Mouse (Mus musculus): ENCODE measurements at regions not wholly inside any gene's neighbourhood (a gene's known extent, or its start where the extent isn't known, plus 50 kb on each side); places are given as distances from the start of the nearest gene placed in this dataset.

DNA sequence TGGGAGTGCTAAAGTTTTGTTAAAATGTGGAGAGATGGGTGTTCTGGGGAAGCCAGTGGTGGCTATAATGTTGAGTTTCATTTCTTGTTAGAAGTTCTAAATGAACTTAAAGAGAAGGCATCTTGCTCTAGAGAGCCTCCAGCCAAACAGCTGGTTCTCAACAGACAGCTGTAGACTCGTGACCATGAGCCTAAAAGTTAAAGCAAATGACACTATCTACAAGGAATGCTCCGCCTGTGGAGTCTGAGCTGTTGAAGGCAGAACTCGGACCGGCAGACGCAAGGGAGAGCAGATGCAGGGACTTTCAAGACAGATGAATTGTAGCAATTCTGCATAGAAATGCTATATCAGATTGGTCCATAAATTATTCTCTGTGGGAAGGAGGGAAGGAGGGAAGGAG lies 114.1 kb upstream of the Fn1 start:
- peak; percentile 14 to 26 for DNase-seq (ENCODE audit: low spot score in 2 of 2)

DNA sequence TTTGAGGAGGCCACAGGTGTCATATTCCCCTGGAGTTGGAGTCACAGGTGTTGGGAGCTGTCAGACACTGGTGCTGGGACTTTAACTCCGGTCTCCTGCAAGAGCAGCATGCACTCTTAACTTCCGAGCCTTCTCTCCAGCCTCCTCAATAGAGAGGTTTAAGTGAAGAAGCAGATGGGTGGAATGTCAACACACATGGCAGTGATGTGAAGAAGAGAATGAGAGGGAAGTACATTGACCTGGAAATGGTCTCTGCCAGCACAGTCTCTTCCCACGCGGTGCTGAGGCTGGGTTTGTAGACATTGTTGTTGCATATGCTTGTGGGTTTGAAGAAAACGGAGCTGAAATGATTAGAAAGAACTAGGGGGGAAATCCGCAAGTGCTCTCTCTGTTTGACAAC lies 112.0 kb upstream of the Fn1 start:
- no peak for DNase-seq (ENCODE audit: low spot score in 2 of 2)

DNA sequence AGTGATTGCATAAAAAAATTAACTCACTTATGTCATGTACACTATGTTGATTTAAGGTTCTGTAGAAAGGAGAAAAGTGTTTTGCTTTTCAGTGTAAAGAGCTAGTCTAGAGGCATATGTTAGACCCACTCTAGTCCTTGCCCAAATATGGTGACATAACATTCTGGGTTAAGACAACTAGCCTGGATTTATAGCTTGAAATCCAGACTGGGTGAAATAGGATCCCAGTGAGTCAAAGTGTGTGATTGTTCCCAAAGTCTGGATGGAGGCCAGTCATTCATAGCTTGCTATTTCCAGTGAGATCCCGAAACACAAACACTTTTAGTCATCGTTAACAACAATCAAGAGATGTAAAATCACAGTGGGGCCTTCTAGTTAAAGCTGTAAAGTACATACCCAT lies 110.5 kb upstream of the Fn1 start:
- DNase-seq (ENCODE audit: low spot score in 2 of 2): no peak

DNA sequence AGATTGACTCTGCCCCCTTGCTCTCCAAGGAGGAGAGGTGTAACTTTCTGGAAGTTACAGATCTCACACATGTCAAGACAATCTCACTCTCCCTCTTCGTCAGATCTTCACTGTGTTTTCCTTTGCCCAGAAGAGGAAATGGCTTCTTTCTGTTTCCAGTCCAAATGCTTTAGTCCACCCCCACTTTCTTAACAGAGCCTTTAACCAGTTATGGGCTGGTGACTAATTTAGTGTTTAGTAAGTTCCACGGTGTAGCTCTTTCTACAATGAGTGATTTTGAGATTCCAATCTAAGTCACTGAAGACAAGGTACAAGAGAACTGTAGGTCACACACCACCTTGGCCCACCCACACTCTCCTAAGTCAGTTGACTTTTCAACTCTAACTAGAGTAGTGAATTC lies 107.3 kb upstream of the Fn1 start:
- DNase-seq (ENCODE audit: low spot score in 2 of 2): no peak

DNA sequence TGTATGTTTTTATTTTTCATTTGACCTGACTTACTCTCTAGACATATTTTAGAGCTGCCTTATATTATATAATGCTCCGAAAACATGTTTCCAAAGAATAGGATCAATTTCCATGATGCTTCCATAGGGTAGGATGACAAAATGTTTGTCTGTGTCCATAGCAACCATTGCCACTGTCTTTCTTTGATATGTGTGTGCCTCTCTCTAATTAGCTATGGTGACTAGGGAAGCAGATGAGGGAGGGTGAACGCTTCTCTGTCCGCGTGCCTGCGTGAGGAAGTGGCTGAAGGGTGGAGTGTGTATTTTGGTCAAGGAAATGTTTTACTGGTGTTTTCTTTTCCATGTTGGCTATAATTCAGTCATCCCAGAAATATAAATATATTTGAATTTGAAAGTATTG lies 104.2 kb upstream of the Fn1 start:
- no peak for DNase-seq (ENCODE audit: low spot score in 2 of 2)

DNA sequence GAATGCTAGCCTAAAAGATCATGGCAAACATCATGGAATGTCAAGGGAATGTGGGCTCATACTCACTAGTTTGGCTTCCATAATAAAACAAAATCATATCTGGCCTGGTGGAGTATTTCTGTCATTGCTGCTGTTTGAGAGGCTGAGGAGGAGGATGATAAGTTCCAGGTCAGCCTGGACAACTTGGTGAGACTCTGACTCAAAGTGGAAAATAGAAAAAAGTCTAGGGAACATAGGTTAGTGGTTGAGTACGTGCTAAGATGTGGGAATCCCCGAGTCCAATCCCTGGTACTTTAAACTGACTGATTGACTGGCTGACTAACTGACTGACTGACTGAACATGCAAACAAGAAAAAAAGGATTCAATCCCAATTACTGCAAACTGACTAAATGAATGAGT lies 103.2 kb upstream of the Fn1 start:
- no peak for DNase-seq (ENCODE audit: low spot score in 2 of 2)

DNA sequence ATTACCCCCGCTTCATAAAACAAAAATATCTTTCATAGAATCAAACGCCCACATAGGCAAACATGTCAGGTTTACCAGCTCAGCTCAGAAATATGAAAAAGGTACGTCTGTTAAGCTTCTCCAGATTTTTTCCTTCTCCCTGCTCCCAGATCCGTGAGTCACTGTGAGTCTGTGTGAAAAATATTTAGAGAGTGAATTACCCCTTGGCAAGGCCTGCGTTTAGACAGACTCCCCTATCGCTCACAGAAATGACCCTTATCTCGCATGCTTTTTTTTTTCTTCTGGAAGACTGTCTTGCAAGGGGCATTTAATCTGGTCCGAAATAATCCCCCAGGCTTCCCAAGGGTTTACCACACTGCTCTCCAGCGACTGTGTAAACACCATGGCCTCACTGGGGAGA lies 102.4 kb upstream of the Fn1 start:
- no peak for DNase-seq (ENCODE audit: low spot score in 2 of 2)

DNA sequence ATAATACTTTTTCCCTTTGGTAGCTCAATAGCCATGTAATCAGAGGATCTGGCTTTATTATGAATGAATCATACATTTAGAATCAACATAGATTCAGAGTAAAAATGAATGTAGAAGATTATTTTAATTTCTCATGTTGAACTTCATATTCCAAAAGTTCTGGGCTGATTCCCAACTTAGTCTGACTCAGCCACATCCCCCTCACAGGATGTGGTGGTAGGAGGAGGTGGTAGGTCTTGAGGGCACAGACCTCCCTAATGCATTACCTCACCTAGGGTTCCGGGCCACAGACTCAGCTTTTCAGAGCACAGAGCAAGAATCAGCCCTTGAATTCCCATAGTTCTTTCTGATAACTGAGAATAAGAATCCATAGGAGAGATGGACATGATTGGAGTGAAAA lies 99.4 kb upstream of the Fn1 start:
- no peak for DNase-seq (ENCODE audit: low spot score in 2 of 2)

DNA sequence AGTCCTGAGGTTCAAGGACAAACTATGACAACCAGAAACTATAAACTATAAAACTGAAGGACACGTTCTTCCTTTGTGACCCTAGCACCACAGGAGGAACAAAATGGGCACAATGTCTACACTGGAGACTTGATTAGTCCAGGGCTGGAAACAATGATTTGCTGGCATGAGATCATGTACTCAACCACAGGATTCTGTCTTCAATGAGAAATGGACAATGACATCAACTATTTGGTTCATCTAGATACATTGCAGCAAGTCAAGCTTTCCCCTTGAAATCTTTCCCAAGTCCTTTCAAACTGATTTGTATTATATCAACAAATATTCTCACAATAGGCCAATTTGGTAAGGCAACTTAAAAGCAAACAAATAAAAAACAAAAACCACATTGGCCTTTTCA lies 98.6 kb upstream of the Fn1 start:
- DNase-seq (ENCODE audit: low spot score in 2 of 2): no peak

DNA sequence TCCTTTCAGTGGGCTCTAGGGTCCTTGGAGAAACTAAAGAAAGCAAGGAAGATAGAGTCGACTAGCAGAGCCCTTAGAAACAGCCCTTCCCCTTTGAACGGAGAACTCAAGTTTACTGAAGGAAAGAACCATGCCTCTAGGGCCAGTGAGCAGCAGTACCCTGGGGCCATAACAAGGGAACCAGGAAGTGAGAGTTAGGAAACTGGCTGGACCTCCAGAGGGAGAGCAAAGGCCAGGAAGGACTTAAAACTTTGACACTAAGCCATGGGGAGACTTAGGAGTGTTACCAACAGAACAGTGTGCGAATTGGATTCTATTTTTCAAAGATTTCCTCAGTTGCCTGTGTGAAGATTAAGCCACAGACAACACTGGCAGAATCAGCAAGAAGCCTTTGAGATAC lies 82.6 kb upstream of the Fn1 start:
- DNase-seq (ENCODE audit: low spot score in 2 of 2): no peak

DNA sequence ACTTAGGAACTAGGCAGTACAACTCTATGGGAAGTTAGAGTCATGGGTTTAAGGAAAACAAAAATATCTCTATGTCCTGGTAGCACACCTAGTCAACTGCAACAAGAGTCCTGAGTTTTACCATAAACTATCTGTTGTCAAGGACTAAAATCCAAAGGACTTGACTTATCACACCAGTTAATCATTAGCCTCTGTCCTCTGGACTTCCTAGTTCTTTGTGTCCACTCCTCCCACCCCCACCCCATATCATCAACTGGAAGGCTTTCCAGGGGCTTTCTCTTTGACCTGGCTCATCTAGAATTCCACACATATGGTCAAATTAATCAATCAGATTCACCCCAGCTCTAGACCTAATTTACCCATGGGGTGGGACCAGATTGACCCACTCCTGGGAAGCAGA lies 78.6 kb upstream of the Fn1 start:
- no peak for DNase-seq (ENCODE audit: low spot score in 2 of 2)

DNA sequence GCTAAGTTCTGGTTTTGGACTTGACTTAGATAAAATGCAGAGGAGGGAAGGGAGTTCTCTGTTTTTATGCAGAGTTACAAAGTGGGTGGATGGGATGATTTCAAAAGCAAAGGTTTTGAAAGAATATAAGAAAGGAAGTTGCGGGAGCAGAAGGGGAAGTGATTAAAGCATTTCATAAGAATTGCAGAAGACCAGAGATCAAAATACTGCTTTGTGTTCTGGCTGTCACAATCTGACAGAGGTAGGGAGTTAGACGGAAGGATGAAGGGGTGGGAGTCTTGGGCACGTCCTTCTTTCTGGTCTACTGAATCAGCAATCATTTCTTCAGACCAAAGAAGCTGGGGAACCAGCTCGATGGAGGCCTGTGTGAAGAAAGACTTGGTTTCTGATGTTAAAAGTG lies 78.0 kb upstream of the Fn1 start:
- no peak for DNase-seq (ENCODE audit: low spot score in 2 of 2)

DNA sequence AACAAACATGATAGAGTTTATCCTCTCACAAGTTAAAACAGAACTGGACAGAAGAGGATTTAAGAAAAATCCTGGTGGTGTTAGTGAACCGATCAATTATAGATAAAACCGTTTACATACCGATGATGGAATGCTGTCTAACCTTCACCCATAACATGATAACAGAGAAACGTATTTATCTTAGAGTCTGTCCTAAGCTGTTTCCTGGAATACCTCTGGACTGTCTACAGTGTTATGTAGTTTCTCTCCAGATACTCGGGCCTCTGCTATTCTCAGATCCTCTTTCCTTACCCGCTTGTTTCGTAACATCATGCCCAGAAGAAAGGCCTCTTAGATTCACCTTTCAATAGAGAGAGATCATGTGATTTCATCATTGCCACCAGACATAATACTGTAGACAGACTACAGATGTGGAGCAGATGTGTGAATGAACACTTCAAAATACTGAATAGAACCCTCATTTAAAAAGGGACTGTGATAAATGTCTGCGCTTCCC lies 75.9 kb upstream of the Fn1 start:
- DNase-seq (ENCODE audit: low spot score in 2 of 2): no peak

DNA sequence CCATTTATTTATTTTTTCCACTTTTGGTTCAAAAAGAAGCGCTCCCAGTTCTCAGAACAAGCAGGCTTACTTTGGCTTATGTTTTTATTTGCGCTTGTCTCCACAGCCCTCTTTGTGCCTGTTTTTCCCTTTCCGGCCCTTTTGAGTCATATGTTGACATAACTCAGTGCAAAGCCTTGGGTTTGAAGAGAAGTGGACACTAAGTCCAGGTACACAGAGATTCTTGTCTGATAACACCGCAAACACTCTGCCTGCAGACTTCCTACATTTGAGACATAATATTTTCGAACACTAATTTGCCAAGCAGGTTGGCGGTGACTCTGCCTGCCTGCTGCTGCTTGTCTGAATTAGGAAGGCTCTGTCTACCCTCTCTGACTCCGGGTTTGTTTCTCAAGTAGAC lies 70.8 kb upstream of the Fn1 start:
- DNase-seq (ENCODE audit: low spot score in 2 of 2): no peak

DNA sequence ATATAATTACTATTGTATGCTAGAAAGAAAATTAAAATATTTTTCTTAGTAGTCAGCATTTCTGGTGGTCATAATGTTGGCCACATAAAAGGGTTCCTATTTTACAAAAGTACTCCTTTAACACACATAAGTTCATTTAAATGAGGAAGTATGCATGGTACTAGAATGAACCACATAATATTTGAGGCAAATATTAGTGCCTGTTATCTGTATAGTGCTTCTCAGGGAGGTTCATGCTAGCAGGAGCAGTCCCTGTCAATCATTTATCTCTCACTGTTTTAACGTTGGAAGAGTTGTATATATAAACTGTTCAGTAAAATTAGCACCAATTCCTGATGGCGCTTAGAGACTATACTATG lies 70.0 kb upstream of the Fn1 start:
- DNase-seq (ENCODE audit: low spot score in 2 of 2): no peak

DNA sequence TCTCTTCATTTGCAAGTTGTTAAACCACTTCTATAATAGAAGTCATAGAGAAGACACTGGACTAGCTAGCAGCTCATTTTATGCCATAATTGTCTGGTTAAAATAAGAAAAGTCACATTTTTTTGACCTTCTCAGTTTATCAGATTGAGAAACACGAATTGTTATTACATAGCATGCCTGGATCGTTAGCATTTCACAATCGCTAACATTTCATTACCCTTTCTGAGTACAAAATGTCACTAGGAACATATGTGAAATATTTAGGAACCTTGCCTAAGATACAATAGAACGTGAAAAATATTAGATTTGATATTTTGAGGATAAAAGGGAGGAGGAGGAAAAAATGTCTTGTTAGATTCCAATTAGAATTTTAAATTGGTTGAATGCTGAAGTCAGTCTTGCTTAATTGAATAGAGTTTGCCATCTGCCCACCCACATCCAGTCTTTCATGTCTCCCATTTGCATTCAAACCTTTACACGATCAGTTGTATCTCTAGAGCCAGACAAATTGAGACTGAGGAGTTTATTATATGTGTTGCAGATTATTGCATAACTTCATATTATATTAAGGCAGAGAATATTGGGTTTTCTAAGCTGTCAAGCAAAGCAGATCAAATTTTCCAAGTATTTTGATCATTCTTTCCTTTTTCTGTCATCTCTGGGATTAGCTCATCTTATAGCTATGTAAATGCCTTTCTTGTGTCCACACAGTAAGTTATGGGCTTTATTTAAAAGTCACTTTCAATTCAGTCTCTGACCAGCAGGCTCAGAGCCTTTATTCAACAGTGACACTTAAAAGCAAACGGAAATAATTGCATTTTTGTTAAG lies 69.4 kb upstream of the Fn1 start:
- DNase-seq (ENCODE audit: low spot score in 2 of 2): no peak

Data from heart, adult 9 months (tissue).